Mouse (Mus musculus) liver, embryonic 14.5 days (tissue): ENCODE measurements at regions not wholly inside any gene's neighbourhood (a gene's known extent, or its start where the extent isn't known, plus 50 kb on each side); places are given as distances from the start of the nearest gene placed in this dataset.

Experiments used
- CTCF ChIP-seq: IDR thresholded peaks from 2 replicates; pipeline ENCODE4 v1.5.1; 2016; ENCODE audit warnings: antibody characterized with exemption, low read depth, control low read depth
- EP300 ChIP-seq: IDR thresholded peaks from 2 replicates; pipeline ENCODE4 v1.6.1; 2016; ENCODE audit warnings: antibody characterized with exemption, low read depth

DNA sequence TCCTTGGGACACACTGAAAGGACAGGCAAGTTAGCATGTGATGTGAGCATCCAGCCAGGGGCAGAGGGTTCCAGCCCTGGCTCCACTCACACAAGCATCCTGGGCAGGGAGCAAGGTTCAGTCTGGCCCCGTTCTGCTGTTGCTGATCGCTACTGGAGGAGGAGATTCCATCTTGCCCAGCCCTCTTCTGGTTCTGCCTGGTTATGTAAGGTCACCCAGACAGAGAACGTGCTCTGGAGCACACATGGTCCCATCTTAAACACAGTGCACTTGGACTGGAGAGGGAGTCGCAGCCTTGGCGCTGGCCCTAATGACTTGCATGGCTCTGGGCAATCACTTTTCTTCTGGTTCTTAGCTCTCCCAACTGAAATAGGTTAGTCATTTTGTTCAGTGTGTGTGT is 96.2 kb upstream of the Tnp1 start:
- TF ChIP-seq EP300 (no peak), CTCF (no peak)
